8 mouse cellular contexts compared by ENCODE assay signal in the genomic region with DNA sequence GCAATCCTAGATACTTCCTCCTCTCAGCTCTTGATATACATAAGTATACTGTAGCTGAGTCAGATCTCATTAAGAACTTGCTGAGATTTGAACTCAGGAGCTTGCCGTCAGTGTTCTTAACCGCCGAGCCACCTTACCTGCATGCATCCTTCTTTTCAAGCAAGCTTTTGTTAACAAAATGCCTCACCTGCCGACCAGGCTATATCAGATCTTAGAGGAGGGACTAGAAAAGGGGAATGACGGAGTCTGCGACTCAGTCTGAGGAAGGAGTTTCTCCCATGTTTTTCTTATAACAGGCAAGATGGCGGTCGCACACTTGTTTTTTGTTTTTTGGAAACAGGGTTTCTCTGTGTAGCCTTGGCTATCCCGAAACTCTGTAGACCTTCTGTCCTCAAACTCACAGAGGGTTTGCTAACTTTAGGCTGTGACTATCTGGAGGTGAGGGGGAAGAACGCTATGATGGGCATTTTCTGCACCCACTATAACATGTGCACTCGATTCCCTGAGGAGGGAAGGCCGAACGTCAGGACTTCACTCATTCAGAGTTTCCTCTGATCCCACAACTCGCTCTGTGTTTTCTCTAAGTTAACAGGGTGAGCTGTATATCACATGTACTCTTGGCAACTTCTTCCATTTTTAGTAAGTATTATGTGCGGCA. TPM values are rescaled to one million over a fixed set of nuclear protein-coding genes. Genes with fewer than 3 reads are reported as not detected.
DNase-seq lines count a peak whose midpoint lies in the region; ATAC-seq and TF ChIP-seq lines count a peak whose summit lies in the region.

No protein-coding gene starts in this region.

- TF ChIP-seq POLR2A in CH12.LX (IDR thresholded peaks at IDR 0.05; ENCODE audit: low read depth, low read length): peak; percentile 94

- no peak for ATAC-seq in heart, embryonic 14.5 days (ENCODE audit: insufficient number of reproducible peaks, insufficient read depth, low FRiP score, low read depth)
- no peak for ATAC-seq in limb, embryonic 13.5 days (ENCODE audit: low FRiP score, low read depth)

- H3K4me2 ChIP-seq in heart, embryonic 14.5 days (ENCODE audit: low read length): peak overlapping the region; percentile 71
- peak overlapping the region; percentile 48 for H3K4me2 ChIP-seq in CH12.LX (ENCODE audit: insufficient read depth, low read depth, poor library complexity, severe bottlenecking)
- H3K4me2 ChIP-seq in limb, embryonic 13.5 days (replicated peaks): peak overlapping the region; percentile 68

- H3K27me3 ChIP-seq in heart, embryonic 14.5 days (ENCODE audit: control insufficient read depth, insufficient read depth, low read length): peaks cover 71% of the 10 kb centered on the region
- H3K27me3 ChIP-seq in CH12.LX (replicated peaks): peaks cover 32% of the 10 kb centered on the region
- H3K27me3 ChIP-seq in limb, embryonic 13.5 days: peaks cover 85% of the 10 kb centered on the region

- DNase-seq in heart, adult 9 months (ENCODE audit: low spot score in 2 of 2): no peak
- DNase-seq in CH12.LX (ENCODE audit: extremely low read depth) (peak; percentile 93), ZHBTc4 (ENCODE audit: low read depth, low spot score) (peak; percentile 98)
- DNase-seq in ovary, postnatal 14 days (ENCODE audit: low spot score): no peak
- no peak for DNase-seq in adrenal gland, postnatal 14 days
- no peak for DNase-seq in embryo, embryonic 10 days (ENCODE audit: low spot score)

- H3K9ac ChIP-seq in heart, embryonic 14.5 days (ENCODE audit: low read length): peak overlapping the region; percentile 67
- no peak overlapping the region for H3K9ac ChIP-seq in CH12.LX (ENCODE audit: insufficient read depth, low read depth)
- H3K9ac ChIP-seq in limb, embryonic 13.5 days: no peak overlapping the region

- no peaks in the 10 kb centered on the region for H3K79me2 ChIP-seq in CH12.LX (replicated peaks; ENCODE audit: control insufficient read depth, extremely low read depth, insufficient read depth, poor library complexity, severe bottlenecking)

- no peak overlapping the region for H3K27ac ChIP-seq in heart, embryonic 14.5 days (replicated peaks in 1 of 2; ENCODE audit: control insufficient read depth in 1 of 2, insufficient read depth in 1 of 2, low read depth in 2 of 2, low read length in 2 of 2)
- H3K27ac ChIP-seq in CH12.LX (ENCODE audit: insufficient read depth, low read depth): no peak overlapping the region
- no peak overlapping the region for H3K27ac ChIP-seq in limb, embryonic 13.5 days

- H3K4me1 ChIP-seq in heart, embryonic 14.5 days (ENCODE audit: control insufficient read depth in 2 of 2, insufficient read depth in 2 of 2, low read length in 2 of 2): peaks cover 3 to 4% of the 10 kb centered on the region in 2 experiments; a peak in 1 of 4 replicates
- H3K4me1 ChIP-seq in CH12.LX (ENCODE audit: control insufficient read depth in 1 of 2, insufficient read depth in 2 of 2): peaks cover 2 to 29% of the 10 kb centered on the region in 2 experiments; a peak in 3 of 4 replicates
- H3K4me1 ChIP-seq in limb, embryonic 13.5 days: 0 out of 2 replicates have a peak, but pooled peaks cover 5% of the 10 kb centered on the region

- no peak for TF ChIP-seq EP300 in CH12.LX (IDR thresholded peaks at IDR 0.05; ENCODE audit: low read length)

- no peaks in the 10 kb centered on the region for H3K9me3 ChIP-seq in heart, embryonic 14.5 days (ENCODE audit: control insufficient read depth, low read length)
- H3K9me3 ChIP-seq in CH12.LX (replicated peaks; ENCODE audit: low read length): no peaks in the 10 kb centered on the region
- no peaks in the 10 kb centered on the region for H3K9me3 ChIP-seq in limb, embryonic 13.5 days

- H3K4me3 ChIP-seq in heart, embryonic 14.5 days (ENCODE audit: control insufficient read depth in 1 of 2, insufficient read depth in 1 of 2, low read depth in 1 of 2, low read length in 2 of 2): peak overlapping the region in 1 of 2 experiments; percentile 43; a peak in 1 of 4 replicates
- H3K4me3 ChIP-seq in CH12.LX (replicated peaks in 1 of 3; ENCODE audit: low read depth in 2 of 3, low read length in 2 of 3, poor library complexity in 1 of 3): no peak overlapping the region
- H3K4me3 ChIP-seq in limb, embryonic 13.5 days: peak overlapping the region; percentile 44

- no peak for TF ChIP-seq CTCF in CH12.LX (conservative IDR thresholded peaks at IDR 0.05 in 1 of 2, IDR thresholded peaks at IDR 0.05 in 1 of 2; ENCODE audit: low read depth in 2 of 2, low read length in 2 of 2)

- H3K36me3 ChIP-seq in heart, embryonic 14.5 days (ENCODE audit: control insufficient read depth, insufficient read depth, low read length): no peaks in the 10 kb centered on the region
- no peaks in the 10 kb centered on the region for H3K36me3 ChIP-seq in CH12.LX (replicated peaks in 1 of 2; ENCODE audit: control insufficient read depth in 1 of 2, insufficient read depth in 1 of 2, low read length in 1 of 2)
- H3K36me3 ChIP-seq in limb, embryonic 13.5 days: no peaks in the 10 kb centered on the region

- in situ Hi-C loops in CH12.LX (cut with MboI; ENCODE audit: low pct_ligation_motif_present, low pct_unique_long_range_greater_than_20kb, low sequenced_read_pairs): loop anchor here (10.0 kb wide), 1 partner anchor 176 kb away; no protein-coding TSS in a partner anchor

- no peak for TF ChIP-seq RAD21 in CH12.LX (IDR thresholded peaks at IDR 0.05; ENCODE audit: low read depth, low read length)

- 15% methylated on average over 15 of the region's 15 CpGs for WGBS in heart, embryonic 14.5 days
- WGBS in limb, embryonic 13.5 days: 14% methylated on average over 15 of the region's 15 CpGs

- dilution Hi-C loops in CH12.LX (cut with MboI; ENCODE audit: extremely low pct_ligation_motif_present, extremely low pct_unique_long_range_greater_than_20kb, low sequenced_read_pairs): no loop called here

TF ChIP-seq in CH12.LX, 34 proteins besides CTCF, POLR2A, EP300 and RAD21:
- TF ChIP-seq HCFC1 (IDR thresholded peaks at IDR 0.05; ENCODE audit: low read depth, low read length) (peak; percentile 1), SMC3 (IDR thresholded peaks at IDR 0.05; ENCODE audit: low read depth, low read length) (no peak), TCF12 (IDR thresholded peaks at IDR 0.05; ENCODE audit: low read depth, low read length) (no peak), ELF1 (IDR thresholded peaks at IDR 0.05; ENCODE audit: low read depth, low read length) (0 out of 2 replicates have a peak, but pooled peaks have one; percentile 2), ETS1 (conservative IDR thresholded peaks at IDR 0.05; ENCODE audit: low read depth, low read length) (no peak), CHD1 (IDR thresholded peaks at IDR 0.05; ENCODE audit: low read depth, low read length) (no peak)

RNA-seq across cellular contexts. Expression of a gene that starts 35.1 kb away (rescaled TPM):
- polyA plus RNA-seq in heart, embryonic 14.5 days (2014; fragmentation: Nextera tagmentation; extraction: Ambion mirVana): 2.1 and 3.2 TPM in 2 replicates
- total RNA-seq in CH12.LX (2012; rRNA removed): 0.04 TPM in 1 of 2 replicates, not detected in the other
- total RNA-seq in CH12.LX (2014; rRNA removed): 0.18 TPM in 1 of 2 replicates, not detected in the other
- polyA plus RNA-seq in CH12.LX (2012; ENCODE audit: insufficient read length, low read depth): 0.27 TPM in 1 of 2 replicates, not detected in the other
- polyA plus RNA-seq in limb, embryonic 13.5 days (2015; fragmentation: Nextera tagmentation; extraction: Ambion mirVana): 1.7 TPM in 2 replicates
- 0.56 and 1.3 TPM in 2 replicates for total RNA-seq in adrenal gland, postnatal 14 days (2021)

RNA-seq across cellular contexts. Expression of a gene that starts 59.3 kb away (rescaled TPM):
- polyA plus RNA-seq in heart, embryonic 14.5 days (2014; fragmentation: Nextera tagmentation; extraction: Ambion mirVana): 4.0 and 7.9 TPM in 2 replicates
- total RNA-seq in CH12.LX (2012; rRNA removed) (2,265 and 2,866 TPM in 2 replicates), CH12.LX (2014; rRNA removed) (36.0 and 51.9 TPM in 2 replicates)
- polyA plus RNA-seq in CH12.LX (2012; ENCODE audit: insufficient read length, low read depth): 1.6 and 4.1 TPM in 2 replicates
- 13.3 and 15.5 TPM in 2 replicates for polyA plus RNA-seq in limb, embryonic 13.5 days (2015; fragmentation: Nextera tagmentation; extraction: Ambion mirVana)
- 370 and 432 TPM in 2 replicates for total RNA-seq in adrenal gland, postnatal 14 days (2021)

Comparison
In these comparisons a context has a peak if more than half of its experiments do, and no peak if none do; other contexts are left out.
1. DNase-seq: peak in CH12.LX (single experiment) and ZHBTc4 (single experiment); none in heart, adult 9 months (0 of 2), ovary, postnatal 14 days (single experiment), adrenal gland, postnatal 14 days (single experiment) and embryo, embryonic 10 days (single experiment).
2. Peak in every context shown above with its lines, with median percentiles within 50 percentile points of each other: H3K4me2 ChIP-seq.